Mouse (Mus musculus) layer of hippocampus, adult 18-20 months (tissue): Measurements from ENCODE around the gene Dbn1. TPM values are rescaled to one million over a fixed set of nuclear protein-coding genes. Genes with fewer than 3 reads are reported as not detected.
A peak's percentile ranks its signal among the peaks of the same experiment; 100 is the strongest.

Source experiments
- DNase-seq, 2 experiments: peaks; one replicate each; pipeline ENCODE4 v3.0.0; 2022; ENCODE audit warnings: low spot score in 2 of 2
- long read RNA-seq: library from polyadenylated mRNA; stranded (forward); transcript quantifications from one replicate; pipeline ENCODE4 v2.0.0, GENCODE M21; 2021
- total RNA-seq, 2 experiments: library from RNA; stranded (reverse); gene quantifications; 2 replicates each; pipeline ENCODE4 v1.2.3; 2021

The Dbn1 gene
- total RNA-seq = 100 to 1,000 TPM; 359 to 362 TPM
- long read RNA-seq, transcript Dbn1-203 (14 exons, 2,940 nt) = minor isoform, 13 of 474 reads
- long read RNA-seq, transcript Dbn1-201 (15 exons, 3,078 nt) = major isoform, 194 of 474 reads
- long read RNA-seq, partial matches to known transcripts = 110 of 474 reads
- long read RNA-seq, other reads (novel, unspliced or antisense) = 155 of 474 reads

DNA sequence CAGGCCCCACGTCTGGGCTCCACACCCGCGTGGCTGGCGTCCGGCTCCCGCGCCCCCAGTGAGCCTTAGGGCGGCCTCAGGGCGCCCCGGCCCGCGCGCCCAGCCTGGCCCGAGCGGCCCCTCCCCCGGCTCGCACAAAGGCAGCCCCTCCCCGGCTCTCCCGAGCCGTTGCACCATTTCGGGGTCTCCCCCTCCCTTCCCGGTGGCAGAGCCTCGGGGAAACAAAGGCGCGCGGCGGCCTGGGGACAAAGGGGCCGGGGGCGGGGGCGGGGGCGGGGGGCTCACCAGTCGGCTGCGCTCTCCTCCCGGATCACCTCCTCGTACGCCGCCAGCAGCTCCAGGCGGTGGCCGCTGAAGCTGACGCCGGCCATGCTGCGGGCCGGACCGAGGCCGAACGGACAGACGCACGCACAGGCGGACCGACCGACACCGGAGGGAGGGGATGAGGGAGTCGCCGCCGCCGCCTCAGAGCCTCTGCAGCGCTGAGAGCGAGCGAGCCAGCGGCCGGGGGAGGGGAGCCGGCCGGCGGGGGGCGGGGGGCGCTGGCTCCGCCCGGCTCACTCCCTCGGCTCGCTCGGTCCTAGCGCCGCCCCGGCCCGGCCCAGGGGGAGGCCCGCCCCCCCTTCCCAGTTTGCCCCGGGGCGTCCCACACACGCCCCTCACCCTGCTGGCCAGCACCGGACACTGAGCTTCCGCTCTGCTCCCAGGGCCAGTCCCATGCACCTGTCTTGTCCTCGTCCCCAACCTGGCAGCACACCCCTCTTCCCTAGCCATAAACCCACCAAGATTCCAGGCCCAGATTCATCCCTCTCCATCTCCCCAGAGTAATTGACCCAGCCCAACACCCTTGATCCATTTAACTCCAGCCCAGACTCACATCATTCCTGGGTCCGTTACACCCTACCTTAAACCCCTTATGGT lies at the start of gene Dbn1:
Gene Dbn1, minus strand, starts transcription at position 534 of the 921 bp plus-strand sequence.
- DNase-seq = no peak

DNA sequence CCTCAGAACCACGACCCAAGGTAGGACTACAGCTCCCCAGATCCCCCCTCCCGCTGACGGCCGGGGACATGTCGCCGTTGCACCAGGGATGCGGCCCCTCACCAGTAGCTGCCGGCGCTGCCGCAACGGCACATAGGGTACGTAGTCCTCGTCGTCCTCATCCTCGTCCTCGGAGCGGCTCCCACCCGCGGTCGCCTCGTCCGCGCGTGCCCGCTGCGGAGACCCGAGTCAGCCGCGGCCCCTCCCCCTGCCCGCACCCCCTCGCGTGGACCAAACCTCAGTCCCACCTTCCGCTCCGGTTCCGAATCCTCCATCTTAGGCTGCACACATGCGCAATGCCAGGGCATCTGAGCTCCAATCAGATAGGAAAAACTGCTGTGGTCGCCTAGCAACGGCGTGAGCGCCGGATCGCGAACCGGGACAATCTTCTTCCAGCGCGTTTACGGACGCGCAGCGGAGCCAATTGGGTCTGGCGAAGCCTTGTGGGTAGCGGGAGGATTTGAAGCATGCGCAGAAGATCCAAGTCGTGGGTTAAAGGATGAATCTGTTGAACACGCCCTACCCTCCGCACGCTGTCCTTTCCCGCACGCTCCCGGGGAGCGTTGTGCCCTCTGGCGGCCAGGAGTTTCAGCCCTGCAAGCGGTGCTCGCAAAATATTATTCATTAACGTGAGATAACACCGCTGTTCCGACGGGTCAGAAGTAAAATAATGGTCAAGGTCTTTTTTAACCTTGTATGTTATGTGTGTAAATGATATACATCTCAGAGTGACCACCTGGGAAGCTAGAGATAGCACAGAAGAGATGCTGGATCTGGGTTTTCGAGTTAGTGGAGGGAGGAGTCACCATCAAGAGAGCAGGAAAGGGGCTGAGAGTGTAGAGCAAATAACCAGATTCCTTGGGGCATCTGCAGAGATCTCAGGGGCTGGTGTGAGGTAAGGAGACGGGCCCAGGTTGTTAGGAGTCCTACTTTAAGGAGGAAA lies 48.6 kb upstream of the Dbn1 start, which contains the start of gene Ddx41:
Gene Ddx41, minus strand, starts transcription at position 465 of the 982 bp plus-strand sequence.
- DNase-seq = peak; percentile 100

DNA sequence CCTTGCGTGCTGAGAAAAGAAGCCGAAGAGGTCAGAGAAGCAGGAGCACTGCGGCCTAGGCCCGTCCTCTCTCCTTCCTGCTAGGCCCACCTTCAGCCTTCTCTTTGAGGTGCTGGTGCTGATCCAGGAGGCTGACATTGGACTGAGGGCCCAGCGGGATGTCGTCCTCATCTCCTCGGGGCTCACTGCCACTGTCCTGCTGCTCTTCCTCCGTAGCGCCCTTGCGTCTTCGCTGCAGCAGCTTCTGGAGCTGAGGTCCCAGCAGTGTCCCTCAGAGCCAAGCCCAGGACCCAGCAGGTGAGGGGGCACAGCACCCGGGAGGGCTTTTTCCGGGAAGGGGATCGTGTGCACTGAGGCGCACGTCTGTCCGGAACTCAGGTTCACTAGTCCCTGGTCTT lies 47.9 kb upstream of the Dbn1 start:
- DNase-seq = no peak

DNA sequence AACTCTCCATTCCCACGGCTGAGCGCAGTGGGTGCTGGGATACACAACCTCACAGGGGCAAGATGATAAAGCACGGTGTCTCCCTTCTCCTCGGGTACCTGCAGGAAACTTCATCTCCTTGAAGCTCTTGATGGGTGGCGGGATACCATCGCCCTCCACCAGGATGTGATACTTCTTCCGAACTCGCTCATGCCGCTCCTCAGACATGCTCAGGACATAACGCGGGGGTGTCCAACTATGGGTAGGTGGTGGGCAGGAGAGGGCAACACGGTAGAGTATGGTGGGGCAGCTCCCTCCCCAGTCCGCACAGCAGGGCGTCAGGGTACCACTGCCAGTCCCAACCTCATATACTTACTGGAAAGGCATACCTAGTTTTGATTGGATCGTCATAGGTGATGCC lies 47.3 kb upstream of the Dbn1 start:
- no peak for DNase-seq

DNA sequence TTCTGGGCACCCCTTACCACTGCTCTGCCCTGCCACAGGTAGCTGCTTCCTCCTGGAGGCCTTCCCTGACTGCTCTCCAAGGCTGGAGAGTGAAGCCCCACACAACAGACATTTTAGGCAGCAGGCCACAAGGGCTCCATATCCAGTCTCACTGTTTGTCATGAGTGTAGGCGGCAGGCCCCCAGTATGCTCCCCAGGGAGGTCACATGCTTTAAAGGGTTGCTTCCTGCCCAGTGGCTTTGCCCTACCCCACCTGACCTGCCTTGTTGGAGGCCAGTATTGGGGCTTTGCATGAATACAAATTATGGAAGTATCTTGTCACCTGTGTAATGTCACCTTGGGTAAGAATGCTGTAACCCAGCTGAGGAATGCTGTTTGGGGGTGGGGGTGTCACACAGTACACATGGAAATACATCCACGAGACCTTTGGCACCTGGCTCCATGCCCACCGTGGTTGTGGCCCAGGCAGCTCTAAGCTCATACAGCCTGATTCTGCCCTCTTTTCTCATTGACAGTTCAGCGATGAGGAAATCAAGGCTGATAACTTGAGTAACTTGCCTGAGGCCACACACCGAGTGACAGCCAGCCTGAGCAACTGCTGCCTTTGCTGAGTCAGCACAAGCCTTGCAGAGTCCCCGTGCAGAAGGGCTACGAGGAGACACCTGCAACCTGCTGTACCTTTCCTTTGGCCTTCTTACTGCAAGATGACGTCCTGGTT lies 41.4 kb upstream of the Dbn1 start, which contains the start of gene Dok3:
Gene Dok3, minus strand, starts transcription at position 99 of the 718 bp plus-strand sequence.
- no peak for DNase-seq

DNA sequence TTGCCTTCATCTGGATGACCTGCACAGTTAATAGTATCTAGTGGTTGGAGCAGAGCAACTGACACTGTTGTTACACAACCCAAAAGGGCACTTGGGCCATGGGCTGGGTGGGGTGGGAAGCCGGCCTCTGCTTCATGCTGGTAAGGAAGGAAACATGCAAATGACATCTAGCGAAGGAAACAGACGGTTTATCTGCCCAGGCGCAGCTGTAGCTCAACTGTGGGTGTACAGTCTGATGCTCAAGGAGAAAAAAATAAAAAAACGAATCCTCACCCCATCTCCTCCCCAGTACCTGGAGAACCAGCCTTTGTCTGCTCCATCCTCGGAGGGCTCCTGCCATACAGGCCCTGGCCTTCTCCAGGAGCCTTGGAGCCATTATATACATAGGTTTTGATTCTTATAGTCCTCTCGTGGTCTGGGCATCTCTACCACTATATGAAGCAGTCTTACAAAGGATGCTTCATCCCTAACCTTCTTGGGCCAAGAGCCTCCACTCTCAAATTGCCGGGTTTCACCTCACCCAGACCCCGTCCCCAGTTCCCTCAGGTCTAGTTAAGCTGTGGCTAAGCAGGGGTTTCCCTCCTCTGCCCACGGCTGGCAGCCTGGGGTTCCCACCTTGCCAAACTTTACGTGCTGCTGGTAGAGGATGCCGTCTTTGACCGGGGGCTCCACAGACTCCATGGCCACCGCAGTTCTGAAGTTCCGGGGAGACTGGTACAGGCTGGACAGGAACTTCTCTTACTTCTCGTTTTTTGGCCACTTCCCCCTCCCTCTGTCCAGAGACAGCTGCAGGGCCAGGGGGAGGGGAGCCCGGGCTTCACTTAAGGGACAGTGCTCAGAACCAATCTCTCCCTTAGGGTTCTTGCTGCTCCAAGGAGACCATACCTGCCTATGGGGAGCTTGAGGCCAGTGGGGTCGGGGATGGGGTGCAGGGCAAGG lies 40.2 kb upstream of the Dbn1 start:
- DNase-seq = peak in 1 of 2 experiments; percentile 49

DNA sequence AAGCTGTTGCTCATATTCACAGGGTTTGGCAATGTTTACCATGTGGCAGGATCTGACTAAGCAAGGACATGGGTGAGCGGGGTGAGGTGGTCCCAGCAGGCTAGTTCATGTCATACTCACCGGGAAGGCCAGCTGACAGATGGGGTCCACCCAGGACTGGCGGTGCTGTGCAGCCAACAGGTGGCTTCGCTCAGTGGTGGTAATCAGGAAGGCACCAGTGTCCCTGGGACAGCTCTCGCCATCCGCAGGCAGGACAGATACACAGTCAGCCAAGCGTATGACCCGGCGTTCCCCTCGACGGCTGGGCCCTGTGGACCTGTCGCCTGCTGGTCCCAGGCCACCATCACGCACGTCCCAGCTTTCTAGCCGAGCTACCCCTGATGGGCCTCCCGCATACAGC lies 39.3 kb upstream of the Dbn1 start:
- DNase-seq = no peak

DNA sequence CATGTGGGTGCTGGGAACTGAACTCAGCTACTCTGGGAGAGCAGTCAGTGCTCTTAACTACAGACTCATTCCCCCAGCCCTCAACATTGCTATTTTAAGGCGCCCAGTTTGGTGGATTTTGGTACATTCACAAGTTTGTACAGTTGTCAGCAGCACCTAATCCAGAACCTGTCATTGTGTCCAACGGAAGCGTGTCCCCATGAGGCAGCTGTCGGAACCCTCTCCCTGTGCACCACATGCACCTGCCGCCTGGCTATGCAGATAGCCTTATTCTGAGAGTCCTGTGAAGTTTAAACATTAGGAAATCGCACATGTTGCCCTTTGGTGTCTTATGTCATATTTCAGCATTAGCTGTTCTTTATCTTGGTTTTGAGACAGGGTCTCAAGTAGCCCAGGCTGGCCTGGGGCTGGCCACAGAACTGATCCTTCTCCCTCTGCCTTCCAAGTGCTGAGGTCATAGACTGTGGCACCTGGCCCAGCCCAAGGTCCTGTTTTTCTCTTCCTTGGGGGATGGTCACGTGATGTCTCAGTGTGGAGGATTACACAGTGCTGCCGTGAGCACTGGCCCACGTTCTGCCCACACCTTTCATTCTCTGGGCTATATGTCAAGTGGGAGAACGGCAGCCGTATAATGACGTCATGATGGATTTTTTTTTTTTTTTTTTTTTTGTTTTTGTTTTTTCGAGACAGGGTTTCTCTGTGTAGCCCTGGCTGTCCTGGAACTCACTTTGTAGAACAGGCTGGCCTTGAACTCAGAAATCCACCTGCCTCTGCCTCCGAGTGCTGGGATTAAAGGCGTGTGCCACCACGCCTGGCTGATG lies 38.0 kb upstream of the Dbn1 start:
- DNase-seq = no peak

DNA sequence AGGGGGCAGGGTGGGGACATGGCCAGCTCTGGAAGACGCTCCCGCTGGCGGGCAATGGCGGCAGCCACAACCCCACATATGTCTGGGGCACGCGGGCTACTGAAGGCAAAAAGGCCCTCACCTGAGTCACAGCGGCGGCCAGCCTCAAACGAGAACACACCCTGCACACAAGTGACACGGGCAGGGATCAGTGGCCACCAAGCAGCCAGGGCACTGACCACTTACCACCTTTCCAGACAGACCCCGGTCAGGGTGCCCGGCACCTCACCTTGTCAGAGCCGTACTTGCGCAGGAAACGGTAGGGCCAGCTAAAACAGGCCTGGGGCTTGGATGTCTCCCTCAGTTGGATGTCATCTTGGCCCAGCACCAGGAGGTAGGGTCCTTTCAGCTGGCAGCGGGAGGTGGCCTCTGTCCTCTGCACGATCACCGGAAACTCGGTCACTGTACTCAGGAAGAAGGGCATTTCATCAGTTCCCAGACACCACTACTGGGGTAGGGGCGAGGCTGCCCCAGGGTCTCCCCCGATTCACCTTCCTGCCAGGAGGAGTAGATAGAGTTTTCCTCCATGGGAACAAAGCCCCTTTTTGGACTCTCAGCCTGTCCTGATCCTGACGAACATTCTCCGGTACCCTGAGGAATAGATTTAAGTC lies 36.2 kb upstream of the Dbn1 start:
- DNase-seq = no peak

DNA sequence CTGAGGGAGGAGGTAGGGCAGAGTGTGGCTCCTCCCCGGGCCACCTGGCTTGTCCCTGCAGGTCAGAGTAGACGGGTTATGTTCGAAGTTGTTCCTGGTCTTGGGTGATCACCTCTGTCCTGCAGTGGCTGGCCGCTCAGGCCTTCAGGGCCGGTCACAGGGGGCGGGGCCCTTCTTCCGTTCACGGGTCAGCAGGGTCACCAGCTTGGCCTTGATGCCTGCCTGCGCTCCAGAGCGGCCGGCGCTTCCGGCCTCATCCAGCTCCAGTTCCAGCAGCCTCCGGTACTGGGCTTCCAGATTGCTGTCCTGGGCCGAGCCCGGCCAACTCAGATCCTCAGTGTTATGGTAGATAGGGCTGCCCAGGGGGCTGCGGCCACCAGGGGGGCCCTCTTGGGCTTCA lies 35.4 kb upstream of the Dbn1 start:
- DNase-seq = no peak

DNA sequence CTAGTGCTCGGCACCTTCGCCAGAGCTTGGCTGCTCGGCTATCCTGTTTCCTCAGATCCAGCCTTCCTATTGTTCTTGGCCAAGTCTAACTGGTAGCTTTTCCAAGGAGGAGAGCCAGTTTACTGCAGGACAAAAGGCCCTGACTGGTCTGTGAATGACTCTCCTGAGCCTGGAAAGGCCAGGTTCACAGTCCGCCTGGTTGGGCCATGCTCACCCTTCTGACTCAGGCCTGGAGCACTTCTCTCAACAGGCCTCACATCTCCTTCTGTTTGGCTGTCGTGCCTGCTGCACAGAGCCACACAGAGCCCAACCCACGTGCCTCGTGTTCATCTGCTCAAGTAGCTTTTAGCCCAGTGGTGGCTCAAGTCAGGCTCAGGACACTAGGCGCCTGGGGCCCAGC lies 34.8 kb upstream of the Dbn1 start:
- no peak for DNase-seq

DNA sequence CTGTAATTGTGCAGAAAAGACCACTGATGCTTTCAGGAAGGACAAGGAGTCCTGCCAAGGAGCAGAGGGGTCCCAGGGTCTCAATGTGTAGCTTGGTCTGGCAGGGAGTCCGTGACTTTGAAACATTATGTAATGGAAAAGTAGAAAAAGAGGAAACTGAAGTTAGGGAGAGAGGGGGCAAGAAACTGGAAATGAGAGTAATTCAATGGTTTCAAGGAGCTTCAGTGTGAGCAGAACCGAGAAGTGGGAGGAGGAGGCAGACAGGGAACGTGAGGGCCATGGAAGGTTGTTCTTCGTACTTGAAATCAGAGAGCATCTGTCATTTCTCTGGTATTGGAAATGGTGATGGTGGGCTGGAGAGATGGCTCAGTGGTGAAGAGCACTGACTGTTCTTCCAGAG lies 31.7 kb upstream of the Dbn1 start:
- DNase-seq = no peak

DNA sequence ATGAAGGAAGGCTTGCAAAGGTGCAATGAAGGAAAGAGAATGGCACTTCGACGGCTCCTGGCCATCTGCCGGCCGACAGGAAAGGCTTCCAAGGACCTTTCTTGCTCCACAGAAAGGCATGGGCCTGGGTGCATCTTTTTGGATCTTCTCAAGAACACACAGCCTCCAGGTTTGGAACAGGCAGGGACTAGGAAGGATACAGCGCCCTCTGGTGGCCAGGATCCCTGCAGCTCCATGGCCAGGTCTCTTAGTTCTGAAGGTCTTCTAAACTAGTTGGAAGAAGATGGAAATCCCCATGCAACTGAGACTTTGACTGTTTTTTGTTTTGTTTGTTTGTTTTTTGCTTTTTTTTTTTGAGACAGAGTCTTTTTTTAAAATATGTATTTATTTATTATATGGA lies 29.0 kb upstream of the Dbn1 start:
- peak; percentile 78 to 95 for DNase-seq

DNA sequence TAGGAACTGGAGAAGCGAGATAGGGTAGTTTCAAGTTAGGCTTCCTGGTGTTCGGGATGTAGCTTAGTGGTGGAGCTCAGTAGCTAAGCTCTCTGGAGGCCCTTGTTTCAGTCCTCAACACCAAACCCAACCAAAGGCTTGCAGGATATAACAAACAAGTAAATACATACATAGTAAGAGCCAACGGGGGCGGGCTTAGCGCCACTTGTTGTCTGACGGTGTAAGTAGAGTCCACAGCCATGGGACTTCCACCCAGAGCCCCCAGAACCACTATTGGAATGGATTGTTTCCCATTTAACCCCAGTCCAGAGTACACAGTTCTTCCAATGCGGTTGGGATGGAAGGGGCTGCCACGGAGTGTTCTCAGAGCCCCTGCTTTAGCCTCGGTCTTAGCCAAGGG lies 25.9 kb upstream of the Dbn1 start:
- DNase-seq = no peak

DNA sequence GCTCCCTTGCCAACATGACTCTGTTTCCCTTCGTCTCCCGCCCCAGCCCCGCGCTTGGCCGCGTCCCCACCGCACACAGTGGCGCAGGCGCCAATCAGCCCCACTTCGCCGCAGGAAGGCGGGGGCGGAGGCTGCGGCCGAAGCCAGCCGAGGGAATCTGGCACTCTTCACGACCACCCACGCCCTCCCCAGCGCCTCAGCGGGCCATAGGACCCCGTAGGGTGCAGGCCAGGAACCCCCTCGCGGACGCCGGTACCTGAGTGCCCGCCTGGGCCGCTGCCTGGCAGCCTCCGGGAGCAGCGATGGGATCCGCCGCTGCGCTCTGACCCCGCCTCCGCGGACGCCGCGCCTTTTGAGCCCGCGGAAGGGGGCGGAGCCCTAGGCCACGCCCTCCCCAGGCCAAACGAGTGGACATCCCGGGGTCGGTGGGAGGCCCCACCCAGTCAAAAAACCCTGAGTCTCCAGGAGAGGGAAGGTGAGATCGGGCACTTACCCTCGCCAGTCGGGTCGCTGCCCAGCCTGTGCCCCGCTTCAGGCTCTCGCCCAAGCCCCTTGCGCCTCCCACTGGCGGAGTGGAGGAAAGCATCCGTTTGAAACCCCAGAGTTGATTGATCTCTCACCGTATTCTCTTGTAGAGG lies 25.3 kb upstream of the Dbn1 start, which contains the start of gene Pdlim7:
Gene Pdlim7, minus strand, starts transcription at position 566 of the 638 bp plus-strand sequence.
- DNase-seq = peak; percentile 79 to 85

DNA sequence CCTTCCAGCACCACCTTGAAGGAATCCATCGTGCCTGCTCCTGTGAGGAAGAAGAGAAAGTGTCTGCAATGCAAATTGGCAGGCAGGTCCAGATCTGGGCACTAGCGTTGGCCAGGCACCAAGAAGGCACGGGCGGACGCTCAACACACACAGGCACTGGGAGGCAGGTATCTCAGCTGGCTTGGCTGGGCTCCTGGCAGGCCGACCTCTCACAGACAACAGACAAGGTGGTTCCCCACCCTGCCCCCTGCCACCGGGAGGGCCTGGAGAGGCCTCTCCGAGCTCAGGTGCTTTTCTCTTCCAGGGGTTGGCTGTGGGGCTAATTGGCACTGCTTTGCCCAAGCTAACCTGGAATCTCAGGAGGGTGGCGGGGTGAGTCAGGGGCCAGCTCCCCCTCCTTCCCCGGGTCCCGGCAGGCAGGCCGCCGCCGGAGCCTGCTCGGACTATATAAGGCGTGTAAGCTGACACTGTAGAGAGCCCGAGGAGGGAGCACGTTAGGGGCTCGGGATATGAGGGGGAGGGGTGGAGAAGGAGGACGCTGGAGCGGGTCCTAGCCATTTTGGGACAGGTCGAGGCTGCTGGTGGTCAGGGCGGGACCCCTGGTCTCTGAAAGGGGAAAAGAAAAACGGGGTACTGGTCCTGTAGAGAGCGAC lies 24.6 kb upstream of the Dbn1 start:
- DNase-seq = no peak

DNA sequence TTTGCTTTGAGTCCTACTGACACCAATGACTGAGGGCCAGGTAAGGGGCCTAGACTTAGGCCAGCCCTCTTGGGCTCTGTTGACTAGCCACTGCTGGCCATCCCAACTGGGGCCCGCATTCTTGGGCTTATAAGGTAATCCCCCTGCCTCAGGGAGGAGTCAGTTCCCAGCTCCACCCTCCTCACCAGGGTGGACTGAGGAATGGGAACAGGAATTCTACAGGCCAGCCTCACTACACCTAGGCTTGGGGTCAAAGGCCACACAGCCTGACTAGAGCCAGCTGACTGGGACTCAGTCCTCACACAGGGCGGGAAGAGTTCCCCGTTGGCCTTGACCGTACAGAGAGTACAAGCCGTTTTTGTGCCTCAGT lies 23.6 kb upstream of the Dbn1 start:
- DNase-seq = no peak
